Mouse (Mus musculus) urinary bladder, postnatal 10 days (tissue): ENCODE measurements around the gene Itga4.

Experiments used
- DNase-seq: peaks from one replicate; pipeline ENCODE4 v3.0.0; 2022; ENCODE audit warnings: low spot score

Gene Itga4

GRCm38 (mm10) chr2:79266480-79266879 lies 11.3 kb downstream of the Itga4 start:
- no peak for DNase-seq

GRCm38 (mm10) chr2:79267181-79267580 lies 12.0 kb downstream of the Itga4 start:
- no peak for DNase-seq

DNA sequence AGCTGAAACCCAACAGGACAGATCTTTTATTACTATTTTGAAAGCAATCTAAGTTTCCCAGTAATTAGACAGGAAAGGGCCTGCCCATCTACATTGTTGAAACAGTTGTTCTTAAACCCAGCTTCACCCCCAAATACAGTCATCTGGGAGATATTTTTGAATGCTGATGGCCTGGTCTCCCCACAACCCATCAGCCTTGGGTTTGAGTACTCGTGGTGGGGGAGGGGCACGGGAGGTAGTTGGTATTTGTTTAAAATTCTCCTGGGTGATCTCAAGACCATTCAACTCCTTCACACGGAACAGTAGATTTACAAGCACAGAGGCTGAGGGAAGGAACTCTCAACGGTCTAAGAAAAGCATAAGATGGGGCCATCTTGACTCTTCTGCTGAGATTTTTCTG lies 13.6 kb downstream of the Itga4 start:
- DNase-seq = no peak

DNA sequence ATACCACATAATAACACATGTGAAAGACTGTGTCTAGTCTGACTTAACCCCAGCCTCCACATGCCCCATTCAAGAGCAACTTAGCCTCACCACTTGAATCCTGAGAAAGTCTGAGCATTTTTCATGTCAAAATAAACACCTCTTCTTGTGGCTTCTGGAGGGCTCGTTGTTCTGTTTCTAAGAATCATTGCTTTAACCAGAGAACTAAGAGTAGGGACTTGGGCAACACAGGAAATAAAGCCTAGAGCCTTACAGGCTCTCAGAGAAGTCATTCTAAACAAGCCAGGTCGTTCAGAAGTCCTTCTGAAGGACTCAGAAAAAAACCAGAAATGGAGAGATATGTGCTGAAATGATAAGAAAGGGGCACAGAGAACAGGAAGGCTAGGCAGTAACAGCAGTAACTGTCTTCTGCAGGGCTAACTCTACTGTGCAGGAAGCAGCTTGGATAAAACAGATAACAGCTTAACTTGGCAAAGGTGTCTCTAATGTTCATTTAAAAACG lies 14.9 kb downstream of the Itga4 start:
- no peak for DNase-seq

- DNase-seq = no peak
Observed at GRCm38 (mm10) chr2:79271838-79272237, 16.6 kb downstream of the Itga4 start.

- DNase-seq = no peak
Observed at GRCm38 (mm10) chr2:79278581-79278980, 23.4 kb downstream of the Itga4 start.

GRCm38 (mm10) chr2:79284206-79284605 lies 29.0 kb downstream of the Itga4 start:
- DNase-seq = no peak

DNA sequence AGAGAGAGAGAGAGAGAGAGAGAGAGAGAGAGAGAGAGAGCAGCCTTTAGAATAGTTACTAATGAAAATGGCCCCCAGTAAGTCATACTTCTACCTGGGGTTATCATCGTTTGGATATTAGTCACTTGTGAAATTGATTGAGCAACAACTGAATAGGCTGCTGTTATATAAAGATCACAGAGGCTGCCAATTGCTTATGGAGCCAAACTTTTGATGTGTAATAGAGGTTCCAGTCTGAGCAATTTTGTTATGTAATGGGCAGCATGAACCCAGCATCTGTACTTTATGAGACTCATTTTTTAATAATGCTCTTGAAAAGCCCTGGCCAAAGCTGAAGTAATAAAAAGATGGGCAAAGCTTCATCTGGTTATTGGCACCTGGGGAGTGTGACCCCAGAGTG lies 34.9 kb downstream of the Itga4 start:
- no peak for DNase-seq

DNA sequence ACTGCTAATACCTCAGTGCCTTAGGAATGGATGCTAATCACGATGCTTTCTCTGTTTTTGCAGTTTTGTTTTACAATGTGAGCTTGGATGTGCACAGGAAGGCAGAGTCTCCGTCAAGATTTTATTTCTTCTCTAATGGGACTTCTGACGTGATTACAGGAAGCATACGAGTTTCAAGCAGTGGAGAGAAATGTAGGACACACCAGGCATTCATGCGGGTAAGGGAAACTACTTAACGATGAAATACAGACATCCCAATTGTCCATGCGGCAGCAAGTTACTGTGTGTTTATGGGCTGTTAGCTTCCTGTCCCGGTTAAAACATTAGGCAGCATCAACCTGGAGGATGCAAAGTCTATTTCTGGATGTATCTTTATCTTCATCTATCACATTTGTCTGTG lies 36.7 kb downstream of the Itga4 start:
- DNase-seq = no peak

- no peak for DNase-seq
Observed at GRCm38 (mm10) chr2:79292431-79292830, 37.2 kb downstream of the Itga4 start.

GRCm38 (mm10) chr2:79302398-79302797 lies 47.2 kb downstream of the Itga4 start:
- no peak for DNase-seq

DNA sequence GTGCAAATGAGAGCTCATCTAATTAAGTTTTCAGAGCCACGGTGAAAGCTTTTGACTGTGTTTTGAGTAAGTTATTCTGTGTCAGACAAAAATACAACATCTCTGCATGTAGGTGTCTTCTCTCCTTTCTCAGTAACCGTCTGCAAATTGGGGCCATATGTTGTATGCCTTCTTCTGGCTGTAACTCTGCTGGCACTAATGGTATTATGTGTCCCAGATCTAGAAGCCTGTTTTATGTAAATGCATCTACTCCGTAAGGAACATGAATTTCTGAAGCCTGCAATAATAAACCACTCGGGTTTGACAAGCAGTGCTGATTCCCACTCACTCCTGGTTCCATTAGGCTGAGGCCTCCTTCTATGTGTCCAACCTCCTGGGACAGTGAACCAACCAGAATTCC lies 52.3 kb downstream of the Itga4 start:
- no peak for DNase-seq

DNA sequence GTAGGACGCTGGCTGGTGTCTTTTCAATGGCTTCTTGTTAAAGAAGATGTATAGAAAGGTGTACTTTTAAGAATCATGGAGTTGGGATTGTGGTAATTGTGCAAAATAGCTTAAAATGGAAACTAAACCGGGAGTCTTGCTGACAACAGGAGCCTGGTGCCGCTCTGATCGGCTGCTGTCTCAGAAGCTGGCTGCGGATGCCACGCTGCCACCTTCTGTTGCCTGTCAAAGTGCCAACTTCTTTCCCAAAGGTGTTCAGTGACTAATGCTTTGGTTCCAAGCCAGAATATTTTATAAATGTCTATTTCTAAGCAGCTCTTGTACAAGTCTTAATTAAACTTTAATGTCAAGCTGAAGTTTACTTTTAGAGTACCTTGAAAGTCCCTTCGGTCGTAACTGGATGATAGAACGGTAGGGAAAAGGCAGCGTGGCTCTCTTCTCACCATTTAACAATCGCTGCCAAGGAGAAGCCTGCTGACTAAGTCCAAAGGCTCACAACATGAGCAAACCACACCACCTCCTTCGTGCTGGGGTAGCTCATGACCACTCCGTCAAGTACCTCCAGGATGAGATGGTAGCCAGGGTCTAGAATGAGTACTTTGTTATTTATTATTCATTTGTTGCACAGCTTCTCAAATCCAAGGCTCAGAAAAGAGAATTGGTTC lies 54.4 kb downstream of the Itga4 start:
- DNase-seq = no peak

GRCm38 (mm10) chr2:79312499-79312898 lies 57.3 kb downstream of the Itga4 start:
- DNase-seq = no peak

- DNase-seq = no peak
Observed at GRCm38 (mm10) chr2:79315108-79315507, 59.9 kb downstream of the Itga4 start.

DNA sequence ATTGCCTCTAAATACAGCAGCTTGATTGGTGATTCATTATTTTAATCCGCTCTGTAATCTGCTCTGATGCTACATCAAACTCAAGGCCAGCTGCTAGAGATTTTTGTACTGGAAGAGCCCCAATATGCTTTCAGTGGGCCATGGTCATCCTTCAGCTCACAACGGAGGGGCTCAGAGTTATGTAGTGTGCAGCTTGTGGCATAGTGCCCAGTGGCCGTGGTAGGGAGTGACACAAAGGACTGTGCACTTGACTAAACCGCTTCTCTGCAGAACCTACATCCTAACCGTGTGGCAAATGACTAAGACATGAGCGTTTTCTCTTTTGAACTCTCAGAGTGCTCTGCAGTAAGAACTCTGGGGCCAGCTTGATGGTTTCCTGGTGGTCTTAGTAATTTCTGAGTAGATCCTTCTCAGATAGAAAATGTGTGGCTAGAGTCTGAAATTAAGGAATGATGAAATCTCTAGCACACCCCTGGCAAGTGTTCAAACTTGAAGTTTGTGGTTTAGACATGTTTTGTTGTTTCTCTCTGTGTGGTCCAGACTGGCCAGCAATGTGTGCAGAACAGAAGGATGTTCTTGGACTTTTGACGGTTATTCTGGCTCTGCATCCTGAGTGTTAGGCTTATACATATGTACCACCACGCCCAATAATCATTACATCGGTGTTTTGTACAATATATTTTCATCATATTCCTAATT lies 61.1 kb downstream of the Itga4 start:
- DNase-seq = no peak

GRCm38 (mm10) chr2:79328079-79328478 lies 72.9 kb downstream of the Itga4 start:
- DNase-seq = no peak

GRCm38 (mm10) chr2:79334661-79335060 lies 79.4 kb downstream of the Itga4 start:
- DNase-seq = no peak

DNA sequence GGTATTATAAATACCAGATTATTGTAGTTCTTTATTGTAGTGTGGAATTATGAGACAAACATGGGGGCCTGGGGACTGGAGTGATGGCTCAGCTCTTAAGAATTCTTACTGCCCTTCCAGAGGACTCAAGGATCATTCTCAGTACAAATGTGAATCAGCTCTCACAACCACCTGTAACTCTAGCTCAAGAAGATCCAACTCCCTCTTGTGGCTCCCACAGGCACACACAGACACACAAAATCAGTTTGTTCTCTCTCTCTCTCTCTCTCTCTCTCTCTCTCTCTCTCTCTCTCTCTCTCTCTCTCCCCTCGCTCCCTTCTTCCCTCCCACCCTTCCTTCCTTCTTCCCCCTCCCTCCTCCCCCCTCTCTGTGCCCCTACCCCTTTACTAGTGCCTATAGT lies 80.9 kb downstream of the Itga4 start:
- no peak for DNase-seq

DNA sequence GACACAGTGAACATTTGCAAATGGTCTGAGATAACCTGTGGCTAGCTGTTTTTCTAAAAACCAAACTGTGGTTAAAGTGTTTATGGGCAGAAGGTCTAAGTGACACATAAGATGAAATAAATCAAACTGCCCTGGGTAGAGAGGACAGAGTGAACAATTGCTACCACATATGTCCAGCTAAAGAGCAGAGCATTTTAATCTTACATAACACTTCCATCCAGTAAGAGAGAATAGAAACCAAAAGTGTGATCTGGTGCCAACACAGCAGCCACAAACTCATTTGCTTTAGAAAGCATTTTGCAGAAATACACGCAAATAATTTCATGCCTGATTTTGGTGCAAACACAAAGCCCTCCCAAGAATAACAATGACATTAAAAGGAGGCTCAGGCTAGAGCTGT lies 83.8 kb downstream of the Itga4 start:
- DNase-seq = no peak

- no peak for DNase-seq
Observed at GRCm38 (mm10) chr2:79343115-79343514, 87.9 kb downstream of the Itga4 start.

GRCm38 (mm10) chr2:79351179-79352099 lies 96.2 kb downstream of the Itga4 start:
- DNase-seq = no peak
